Mouse (Mus musculus) liver, adult 2 months (tissue): ENCODE results near the gene Plch2. TPM values are rescaled to one million over a fixed set of nuclear protein-coding genes. Genes with fewer than 3 reads are reported as not detected.

Source experiments
- DNase-seq: peaks from one replicate; pipeline ENCODE4 v3.0.0-alpha.2; 2011; ENCODE audit warnings: low read depth, low spot score; ENCODE audit errors: extremely low read depth
- H3K27ac ChIP-seq: fragments of 200-500 bp; replicated peaks from 2 replicates; pipeline ENCODE4 v1.5.1; 2012; ENCODE audit warnings: low read depth, mild to moderate bottlenecking, control low read depth, inconsistent platforms, low read length; ENCODE audit not compliant: insufficient read depth
- H3K27me3 ChIP-seq: fragments of 200-500 bp; 2 replicates; pipeline ENCODE4 v1.6.1; 2012; ENCODE audit warnings: mild to moderate bottlenecking, moderate library complexity, low read length, inconsistent platforms; ENCODE audit not compliant: control insufficient read depth, insufficient read depth
- H3K36me3 ChIP-seq: fragments of 200-500 bp; 2 replicates; pipeline ENCODE4 v1.6.1; 2012; ENCODE audit warnings: low read length, inconsistent platforms; ENCODE audit not compliant: control insufficient read depth, insufficient read depth
- H3K4me1 ChIP-seq: fragments of 200-500 bp; 2 replicates; pipeline ENCODE4 v1.6.1; 2011; ENCODE audit warnings: low read length; ENCODE audit not compliant: control insufficient read depth, insufficient read depth
- H3K4me3 ChIP-seq: fragments of 200-500 bp; 2 replicates; pipeline ENCODE4 v1.5.1; 2011; ENCODE audit warnings: low read depth, mild to moderate bottlenecking, control low read depth, low read length, moderate library complexity; ENCODE audit not compliant: insufficient read depth
- H3K79me2 ChIP-seq: fragments of 200-500 bp; 2 replicates; pipeline ENCODE4 v1.6.1; 2012; ENCODE audit warnings: inconsistent platforms, mild to moderate bottlenecking, low read length, moderate library complexity; ENCODE audit not compliant: control insufficient read depth, insufficient read depth
- H3K9ac ChIP-seq: fragments of 200-500 bp; 2 replicates; pipeline ENCODE4 v1.6.1; 2012; ENCODE audit warnings: low read depth, mild to moderate bottlenecking, control low read depth, inconsistent platforms, low read length
- CTCF ChIP-seq: fragments of 200-500 bp; IDR thresholded peaks from 2 replicates; pipeline ENCODE4 v1.5.1; 2011; ENCODE audit warnings: low read depth, low read length, control low read depth
- POLR2A ChIP-seq: fragments of 200-500 bp; IDR thresholded peaks from 2 replicates; pipeline ENCODE4 v1.6.1; 2011; ENCODE audit warnings: low read length, control low read depth; ENCODE audit not compliant: insufficient read depth; ENCODE audit errors: extremely low read depth
- WGBS: fragments of 180-500 bp; shearing (Covaris S2); methylation state at CpG from one replicate; pipeline ENCODE4 v1.1.7; 2018; 5-methylcytosine and 5-hydroxymethylcytosine counted together
- polyA plus RNA-seq: library from polyadenylated mRNA; depleted of rRNA; stranded (reverse); fragments of >200 nt; gene quantifications from 2 replicates; pipeline ENCODE4 v1.2.3, GENCODE M21; 2012
- total RNA-seq: library from RNA; depleted of rRNA; stranded (reverse); fragments of >200 nt; gene quantifications from 2 replicates; pipeline ENCODE4 v1.2.3, GENCODE M21; 2014

Plch2 gene
- total and polyA plus RNA-seq, 2 experiments, result 0.01 TPM; not detected in 1

GRCm38 (mm10) chr4:154986096-154986495 lies 70.5 kb downstream of the Plch2 start:
- WGBS, result 32% methylated on average over 17 of the region's 17 CpGs
- Histone ChIP-seq H3K9ac (no peak overlapping the region), H3K36me3 (no peaks in the 10 kb centered on the region), H3K4me1 (no peaks in the 10 kb centered on the region), H3K27me3 (no peaks in the 10 kb centered on the region), H3K4me3 (no peak overlapping the region), H3K27ac (no peak overlapping the region), H3K79me2 (no peaks in the 10 kb centered on the region)
- TF ChIP-seq POLR2A (no peak), CTCF (peak; percentile 77)
- peak; percentile 12 for DNase-seq

GRCm38 (mm10) chr4:154985151-154985777 lies 71.3 kb downstream of the Plch2 start:
- no peak for DNase-seq
- 90% methylated on average over 5 of the region's 5 CpGs for WGBS

GRCm38 (mm10) chr4:154983767-154984166 lies 72.8 kb downstream of the Plch2 start:
- 31% methylated on average over 24 of the region's 24 CpGs for whole genome bisulfite sequencing
- no peak for TF ChIP-seq POLR2A
- no peak for TF ChIP-seq CTCF

More at GRCm38 (mm10) chr4:154985151-154985777, 71.3 kb downstream of the Plch2 start:
- H3K9ac ChIP-seq, result no peak overlapping the region
- H3K4me1 ChIP-seq, result no peaks in the 10 kb centered on the region
- H3K4me3 ChIP-seq, result no peak overlapping the region
- no peaks in the 10 kb centered on the region for H3K27me3 ChIP-seq
- H3K36me3 ChIP-seq, result no peaks in the 10 kb centered on the region
- TF ChIP-seq CTCF (no peak), POLR2A (no peak)
- H3K27ac ChIP-seq, result no peak overlapping the region
- H3K79me2 ChIP-seq, result no peaks in the 10 kb centered on the region

GRCm38 (mm10) chr4:154982247-154983120 lies 74.1 kb downstream of the Plch2 start:
- TF ChIP-seq CTCF, result no peak
- TF ChIP-seq POLR2A, result no peak
- no peak for DNase-seq

More at GRCm38 (mm10) chr4:154983767-154984166, 72.8 kb downstream of the Plch2 start:
- no peaks in the 10 kb centered on the region for H3K79me2 ChIP-seq
- no peaks in the 10 kb centered on the region for H3K4me1 ChIP-seq
- H3K4me3 ChIP-seq, result no peak overlapping the region
- no peak overlapping the region for H3K9ac ChIP-seq
- H3K27ac ChIP-seq, result no peak overlapping the region
- no peaks in the 10 kb centered on the region for H3K36me3 ChIP-seq
- no peaks in the 10 kb centered on the region for H3K27me3 ChIP-seq
- DNase-seq, result no peak

GRCm38 (mm10) chr4:154981530-154981929 lies 75.1 kb downstream of the Plch2 start:
- peak; percentile 15 for DNase-seq
- H3K36me3 ChIP-seq, result no peaks in the 10 kb centered on the region; the same call in 1 of the 2 replicates
- H3K4me1 ChIP-seq, result no peaks in the 10 kb centered on the region
- no peaks in the 10 kb centered on the region for H3K79me2 ChIP-seq
- H3K9ac ChIP-seq, result no peak overlapping the region
- 50% methylated on average over 7 of the region's 7 CpGs for WGBS
- no peaks in the 10 kb centered on the region for H3K27me3 ChIP-seq
- H3K27ac ChIP-seq, result no peak overlapping the region
- no peak overlapping the region for H3K4me3 ChIP-seq
- no peak for TF ChIP-seq POLR2A
- TF ChIP-seq CTCF, result peak; percentile 84

More at GRCm38 (mm10) chr4:154982247-154983120, 74.1 kb downstream of the Plch2 start:
- 80% methylated on average over 19 of the region's 19 CpGs for WGBS
- Histone ChIP-seq H3K4me3 (no peak overlapping the region), H3K27ac (no peak overlapping the region), H3K27me3 (no peaks in the 10 kb centered on the region), H3K4me1 (no peaks in the 10 kb centered on the region), H3K79me2 (no peaks in the 10 kb centered on the region), H3K36me3 (no peaks in the 10 kb centered on the region), H3K9ac (no peak overlapping the region)

GRCm38 (mm10) chr4:154981076-154981475 lies 75.5 kb downstream of the Plch2 start:
- H3K4me1 ChIP-seq, result no peaks in the 10 kb centered on the region
- 89% methylated on average over 6 of the region's 6 CpGs for WGBS
- no peaks in the 10 kb centered on the region for H3K79me2 ChIP-seq
- no peak overlapping the region for H3K4me3 ChIP-seq
- H3K27me3 ChIP-seq, result no peaks in the 10 kb centered on the region
- H3K36me3 ChIP-seq, result no peaks in the 10 kb centered on the region; the same call in 1 of the 2 replicates
- TF ChIP-seq CTCF, result no peak
- TF ChIP-seq POLR2A, result no peak
- DNase-seq, result no peak
- no peak overlapping the region for H3K27ac ChIP-seq
- no peak overlapping the region for H3K9ac ChIP-seq
